Mouse (Mus musculus) embryonic facial prominence, embryonic 11.5 days (tissue): ENCODE results near the gene Mettl26. TPM values are rescaled to one million over a fixed set of nuclear protein-coding genes. Genes with fewer than 3 reads are reported as not detected.

ENCODE experiments used
- ATAC-seq: fragments of 200-750 bp; cut with Nextera tagmentation; replicated peaks from 2 replicates; pipeline ENCODE4 v1.8.0; 2017; ENCODE audit warnings: low read depth; ENCODE audit not compliant: insufficient number of reproducible peaks, low FRiP score, low TSS enrichment
- DNase-seq: peaks from one replicate; pipeline ENCODE4 v3.0.0-alpha.2; 2015; ENCODE audit warnings: low spot score
- H3K27ac ChIP-seq: fragments of 300-500 bp; sonication (generic); replicated peaks from 2 replicates; pipeline ENCODE4 v1.5.1; 2014; ENCODE audit warnings: mild to moderate bottlenecking, low read depth, low read length, control low read depth
- H3K27me3 ChIP-seq: fragments of 300-500 bp; sonication (generic); 2 replicates; pipeline ENCODE4 v1.6.1; 2014; ENCODE audit warnings: mild to moderate bottlenecking, low read length, moderate library complexity, mixed read lengths; ENCODE audit not compliant: control insufficient read depth, insufficient read depth
- H3K36me3 ChIP-seq: fragments of 300-500 bp; sonication (generic); replicated peaks from 2 replicates; pipeline ENCODE4 v1.6.1; 2014; ENCODE audit warnings: low read depth, mild to moderate bottlenecking, low read length, moderate library complexity, mixed read lengths; ENCODE audit not compliant: control insufficient read depth, insufficient read depth
- H3K4me1 ChIP-seq: fragments of 300-500 bp; sonication (generic); 2 replicates; pipeline ENCODE4 v1.6.1; 2014; ENCODE audit warnings: low read length, mixed read lengths; ENCODE audit not compliant: control insufficient read depth, insufficient read depth
- H3K4me2 ChIP-seq: fragments of 300-500 bp; sonication (generic); 2 replicates; pipeline ENCODE4 v1.6.1; 2014; ENCODE audit warnings: low read depth, mild to moderate bottlenecking, control low read depth, low read length, moderate library complexity
- H3K4me3 ChIP-seq: fragments of 300-500 bp; sonication (generic); 2 replicates; pipeline ENCODE4 v1.5.1; 2014; ENCODE audit warnings: low read depth, low read length, control low read depth
- H3K9ac ChIP-seq: fragments of 300-500 bp; sonication (generic); replicated peaks from 2 replicates; pipeline ENCODE4 v1.6.1; 2014; ENCODE audit warnings: mild to moderate bottlenecking, control low read depth, low read length
- H3K9me3 ChIP-seq: fragments of 300-500 bp; sonication (generic); replicated peaks from 2 replicates; pipeline ENCODE4 v1.6.1; 2016; ENCODE audit warnings: mild to moderate bottlenecking, low read length, inconsistent platforms, mixed read lengths; ENCODE audit not compliant: control insufficient read depth
- WGBS: fragments of 180-500 bp; shearing (Covaris S2); extraction: QIAGEN DNeasy Blood & Tissue Kit; methylation state at CpG from one replicate; pipeline ENCODE4 v1.1.7; 2014; 5-methylcytosine and 5-hydroxymethylcytosine counted together
- polyA plus RNA-seq: library from polyadenylated mRNA; unstranded; fragments of >200 nt; fragmentation: Nextera tagmentation; extraction: Ambion mirVana; gene quantifications from 2 replicates; pipeline ENCODE4 v1.2.1, GENCODE M21; 2014

Mettl26 gene
- polyA plus RNA-seq: 49.8 and 63.3 TPM in 2 replicates

DNA sequence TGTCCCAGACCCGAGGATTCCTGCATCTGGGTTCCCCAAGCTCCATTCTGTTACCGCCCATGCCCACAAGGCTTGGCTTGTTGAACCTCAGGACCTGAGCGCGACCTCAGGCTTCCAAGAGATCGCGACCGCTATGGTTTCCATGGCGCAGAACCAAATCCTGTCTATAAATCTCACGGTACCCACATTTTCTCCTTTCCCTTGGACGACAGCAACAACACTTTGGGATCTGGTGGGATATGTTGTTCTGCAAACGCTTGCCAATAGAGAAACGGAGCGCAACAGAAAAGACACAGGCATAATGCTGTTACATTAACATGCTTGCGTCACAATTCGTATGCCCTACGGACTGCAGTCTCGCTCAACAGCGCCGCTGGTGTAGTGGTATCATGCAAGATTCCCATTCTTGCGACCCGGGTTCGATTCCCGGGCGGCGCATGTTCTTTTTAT, at the start of gene Mettl26:
Gene Mettl26 (plus strand): TSS at position 354 of the 450 bp plus-strand sequence.
- Histone ChIP-seq H3K9me3 (no peaks in the 10 kb centered on the region), H3K4me1 (no peaks in the 10 kb centered on the region), H3K4me3 (peak within 1 kb of the TSS; percentile 79), H3K27ac (peak within 1 kb of the TSS; percentile 78), H3K36me3 (no peaks in the 10 kb centered on the region; the same call in 1 of the 2 replicates), H3K9ac (peak within 1 kb of the TSS; percentile 76), H3K4me2 (peak within 1 kb of the TSS; percentile 92), H3K27me3 (no peaks in the 10 kb centered on the region)
- ATAC-seq (0 out of 2 replicates have a peak, but pooled peaks have one; percentile 15), DNase-seq (peak; percentile 96)
- 0% methylated on average over 25 of the region's 25 CpGs for WGBS

GRCm38 (mm10) chr17:25825311-25825710, 49.6 kb upstream of the Mettl26 start:
- Histone ChIP-seq H3K9ac (no peak overlapping the region), H3K27ac (no peak overlapping the region), H3K4me3 (no peak overlapping the region), H3K4me2 (no peak overlapping the region), H3K27me3 (peaks cover under 1% of the 10 kb centered on the region; the same call in 1 of the 2 replicates), H3K36me3 (no peaks in the 10 kb centered on the region; the same call in none of the 2 replicates), H3K4me1 (peaks cover 13% of the 10 kb centered on the region), H3K9me3 (no peaks in the 10 kb centered on the region)
- DNase-seq: no peak
- no peak for ATAC-seq
- WGBS: 90% methylated on average over 6 of the region's 6 CpGs

- H3K4me2 ChIP-seq: no peak overlapping the region
- H3K27me3 ChIP-seq: no peaks in the 10 kb centered on the region
- H3K4me1 ChIP-seq: peaks cover 13% of the 10 kb centered on the region
- no peak overlapping the region for H3K27ac ChIP-seq
- ATAC-seq (no peak), DNase-seq (no peak)
- no peak overlapping the region for H3K4me3 ChIP-seq
- 96% methylated on average over 27 of the region's 27 CpGs for WGBS
- H3K36me3 ChIP-seq: no peaks in the 10 kb centered on the region; the same call in none of the 2 replicates
- H3K9ac ChIP-seq: no peak overlapping the region
- H3K9me3 ChIP-seq: no peaks in the 10 kb centered on the region
Observed at GRCm38 (mm10) chr17:25825984-25826570, 48.8 kb upstream of the Mettl26 start.

DNA sequence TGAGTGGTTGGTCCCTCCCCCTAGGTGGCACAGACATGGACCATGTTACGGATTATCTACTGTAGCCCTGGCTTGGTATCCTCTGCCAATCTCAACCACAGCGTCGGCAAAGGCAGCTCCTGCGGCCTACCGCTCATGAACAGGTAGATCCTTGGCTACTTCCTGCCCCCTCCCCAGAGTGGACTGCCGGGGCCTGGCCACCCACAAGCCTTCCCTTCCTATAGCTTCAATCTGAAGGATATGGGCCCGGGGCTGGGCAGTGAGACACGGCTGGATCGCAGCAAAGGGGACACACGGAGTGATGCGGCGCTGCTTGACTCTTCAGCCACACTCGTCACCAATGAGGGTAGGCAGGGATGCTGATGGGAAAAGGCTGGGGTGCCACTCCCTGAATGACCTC, 47.9 kb upstream of the Mettl26 start:
- WGBS: 95% methylated on average over 13 of the region's 13 CpGs
- no peak overlapping the region for H3K4me2 ChIP-seq
- ATAC-seq: no peak
- no peak for DNase-seq
- H3K9ac ChIP-seq: no peak overlapping the region
- H3K4me3 ChIP-seq: no peak overlapping the region
- no peak overlapping the region for H3K27ac ChIP-seq
- H3K9me3 ChIP-seq: no peaks in the 10 kb centered on the region
- H3K36me3 ChIP-seq: no peaks in the 10 kb centered on the region; the same call in none of the 2 replicates
- H3K4me1 ChIP-seq: peaks cover 18% of the 10 kb centered on the region
- H3K27me3 ChIP-seq: no peaks in the 10 kb centered on the region

- ATAC-seq: no peak
Observed at GRCm38 (mm10) chr17:25827546-25828222, 47.2 kb upstream of the Mettl26 start.

DNA sequence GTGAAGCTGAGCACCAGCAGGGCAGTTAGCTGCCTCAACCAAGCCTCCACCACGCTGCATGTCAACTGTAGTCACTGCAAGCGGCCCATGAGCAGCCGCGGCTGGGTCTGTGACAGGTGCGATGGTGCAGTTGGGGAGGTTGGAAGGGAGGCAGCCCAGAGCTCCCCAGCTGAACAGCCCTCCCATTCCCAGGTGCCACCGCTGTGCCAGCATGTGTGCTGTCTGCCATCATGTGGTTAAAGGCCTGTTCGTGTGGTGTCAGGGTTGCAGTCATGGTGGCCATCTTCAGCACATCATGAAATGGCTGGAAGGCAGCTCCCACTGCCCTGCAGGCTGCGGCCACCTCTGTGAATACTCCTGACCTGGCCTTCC, 46.7 kb upstream of the Mettl26 start:
- WGBS: 84% methylated on average over 8 of the region's 8 CpGs
- Histone ChIP-seq H3K36me3 (no peaks in the 10 kb centered on the region; the same call in none of the 2 replicates), H3K9me3 (no peaks in the 10 kb centered on the region)

More at GRCm38 (mm10) chr17:25827546-25828222, 47.2 kb upstream of the Mettl26 start:
- no peak overlapping the region for H3K9ac ChIP-seq
- no peaks in the 10 kb centered on the region; the same call in none of the 2 replicates for H3K36me3 ChIP-seq
- no peak overlapping the region for H3K4me3 ChIP-seq
- no peaks in the 10 kb centered on the region for H3K9me3 ChIP-seq
- H3K27me3 ChIP-seq: no peaks in the 10 kb centered on the region
- DNase-seq: no peak
- no peak overlapping the region for H3K27ac ChIP-seq
- WGBS: 95% methylated on average over 22 of the region's 22 CpGs
- peaks cover 18% of the 10 kb centered on the region for H3K4me1 ChIP-seq
- H3K4me2 ChIP-seq: no peak overlapping the region

DNA sequence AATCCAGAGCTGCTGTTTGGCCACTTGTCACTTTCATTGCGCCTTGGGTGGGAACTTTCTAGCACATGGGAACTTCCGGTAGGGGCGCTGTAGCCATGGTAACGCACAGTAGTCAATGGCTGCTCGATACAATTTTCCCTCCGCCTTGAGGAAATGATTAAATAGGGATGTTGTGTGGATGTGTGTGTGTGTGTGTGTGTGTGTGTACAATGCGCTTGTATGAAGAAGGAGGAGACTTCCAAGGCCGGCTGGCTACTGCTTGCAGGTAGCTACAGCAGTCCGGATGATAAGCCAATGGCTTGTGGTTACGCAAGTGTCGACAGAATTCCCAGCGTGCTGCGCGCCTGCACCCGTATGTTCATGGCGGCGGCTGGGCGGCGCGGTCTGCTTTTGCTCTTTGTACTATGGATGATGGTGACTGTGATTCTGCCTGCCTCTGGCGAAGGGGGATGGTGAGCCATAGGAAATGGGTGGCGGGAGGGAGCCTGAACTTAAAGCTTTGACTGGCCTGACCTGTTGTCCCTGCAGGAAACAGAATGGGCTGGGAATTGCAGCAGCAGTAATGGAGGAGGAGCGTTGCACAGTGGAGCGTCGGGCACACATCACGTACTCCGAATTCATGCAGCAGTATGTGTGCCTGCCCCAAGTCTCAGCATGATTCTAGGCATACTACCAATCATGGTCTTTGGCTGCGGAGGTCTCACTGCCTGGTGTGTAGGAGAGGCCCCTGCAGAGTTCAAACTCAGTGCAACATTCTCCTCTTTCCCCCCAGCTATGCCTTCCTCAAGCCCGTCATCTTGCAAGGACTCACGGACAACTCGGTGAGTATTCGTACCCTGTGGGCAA, 45.9 kb upstream of the Mettl26 start, which contains the start of gene Jmjd8:
Gene Jmjd8 (plus strand): TSS at position 156 of the 846 bp plus-strand sequence.
- DNase-seq: peak; percentile 84
- ATAC-seq: peak; percentile 20; the same call in 1 of the 2 replicates
- peaks cover 20% of the 10 kb centered on the region for H3K4me1 ChIP-seq
- peak within 1 kb of the TSS; percentile 80 for H3K9ac ChIP-seq
- H3K27me3 ChIP-seq: no peaks in the 10 kb centered on the region
- H3K4me3 ChIP-seq: peak within 1 kb of the TSS; percentile 53
- peak within 1 kb of the TSS; percentile 42 for H3K4me2 ChIP-seq
- no peaks in the 10 kb centered on the region; the same call in none of the 2 replicates for H3K36me3 ChIP-seq
- WGBS: 1% methylated on average over 32 of the region's 32 CpGs
- no peaks in the 10 kb centered on the region for H3K9me3 ChIP-seq
- H3K27ac ChIP-seq: peak within 1 kb of the TSS; percentile 68

More for the DNA sequence above, 46.7 kb upstream of the Mettl26 start:
- DNase-seq (no peak), ATAC-seq (no peak)
- H3K9ac ChIP-seq: peak overlapping the region; percentile 80; the same call in 1 of the 2 replicates
- H3K27me3 ChIP-seq: no peaks in the 10 kb centered on the region
- H3K27ac ChIP-seq: no peak overlapping the region
- no peak overlapping the region for H3K4me3 ChIP-seq
- peak overlapping the region; percentile 42 for H3K4me2 ChIP-seq
- H3K4me1 ChIP-seq: peaks cover 18% of the 10 kb centered on the region
